Mouse (Mus musculus) midbrain, embryonic 11.5 days (tissue): ENCODE results near the gene Agbl1. TPM values are rescaled to one million over a fixed set of nuclear protein-coding genes. Genes with fewer than 3 reads are reported as not detected.
A peak's percentile ranks its signal among the peaks of the same experiment; 100 is the strongest.

Source experiments
- ATAC-seq: fragments of 200-750 bp; cut with Nextera tagmentation; 2 replicates; pipeline ENCODE4 v1.8.0; 2017; ENCODE audit warnings: moderate TSS enrichment, moderate library complexity; ENCODE audit not compliant: low FRiP score
- DNase-seq: peaks from one replicate; pipeline ENCODE4 v3.0.0; 2015; ENCODE audit warnings: low spot score; ENCODE audit errors: missing footprints
- H3K27ac ChIP-seq: fragments of 300-500 bp; sonication (generic); 2 replicates; pipeline ENCODE4 v1.5.1; 2014; ENCODE audit warnings: low read depth, low read length
- H3K27me3 ChIP-seq: fragments of 300-500 bp; sonication (generic); 2 replicates; pipeline ENCODE4 v1.6.1; 2014; ENCODE audit warnings: mild to moderate bottlenecking, low read length, moderate library complexity, mixed read lengths; ENCODE audit not compliant: control insufficient read depth, insufficient read depth
- H3K36me3 ChIP-seq: fragments of 300-500 bp; sonication (generic); 2 replicates; pipeline ENCODE4 v1.6.1; 2014; ENCODE audit warnings: mild to moderate bottlenecking, low read length, moderate library complexity, mixed read lengths; ENCODE audit not compliant: control insufficient read depth, insufficient read depth
- H3K4me1 ChIP-seq: fragments of 300-500 bp; sonication (generic); 2 replicates; pipeline ENCODE4 v1.6.1; 2014; ENCODE audit warnings: low read length; ENCODE audit not compliant: control insufficient read depth, insufficient read depth
- H3K4me2 ChIP-seq: fragments of 300-500 bp; sonication (generic); 2 replicates; pipeline ENCODE4 v1.6.1; 2014; ENCODE audit warnings: mild to moderate bottlenecking, moderate library complexity
- H3K4me3 ChIP-seq: fragments of 300-500 bp; sonication (generic); 2 replicates; pipeline ENCODE4 v1.5.1; 2014; ENCODE audit warnings: low read depth, low read length
- H3K9ac ChIP-seq: fragments of 300-500 bp; sonication (generic); 2 replicates; pipeline ENCODE4 v1.6.1; 2014; ENCODE audit warnings: low read length
- H3K9me3 ChIP-seq: fragments of 300-500 bp; sonication (generic); 2 replicates; pipeline ENCODE4 v1.6.1; 2016; ENCODE audit warnings: low read length; ENCODE audit not compliant: control insufficient read depth
- WGBS: fragments of 180-500 bp; shearing (Covaris S2); extraction: QIAGEN DNeasy Blood & Tissue Kit; methylation state at CpG from one replicate; pipeline ENCODE4 v1.1.7; 2014; 5-methylcytosine and 5-hydroxymethylcytosine counted together
- polyA plus RNA-seq: library from polyadenylated mRNA; unstranded; fragments of >200 nt; fragmentation: Nextera tagmentation; extraction: Ambion mirVana; gene quantifications from 2 replicates; pipeline ENCODE4 v1.2.1, GENCODE M21; 2014

Agbl1 gene
- polyA plus RNA-seq, 1 experiment from 2014 or later, result not detected

DNA sequence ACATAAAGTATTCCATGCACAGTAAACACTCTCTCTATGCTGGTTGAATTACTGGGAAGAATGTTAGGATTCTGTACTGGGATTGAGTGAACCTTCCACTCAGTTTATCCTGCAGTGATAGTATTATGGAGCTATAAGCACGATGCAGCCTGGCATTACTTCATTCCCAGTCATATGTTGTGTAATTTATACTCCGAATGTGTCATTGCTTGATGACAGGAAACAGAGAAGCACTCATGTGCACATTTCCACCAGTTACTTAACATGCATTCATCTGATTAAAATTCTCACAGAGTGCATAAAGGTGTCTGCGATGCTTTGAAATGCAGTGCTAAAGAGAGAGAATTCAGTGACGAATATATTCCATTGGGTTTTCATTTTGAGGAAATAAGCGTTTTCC, 682.0 kb downstream of the Agbl1 start:
- H3K4me3 ChIP-seq, result no peak overlapping the region
- 89% methylated on average over 5 of the region's 5 CpGs for WGBS
- no peak overlapping the region for H3K4me2 ChIP-seq
- no peak for ATAC-seq
- H3K9me3 ChIP-seq, result no peaks in the 10 kb centered on the region
- H3K4me1 ChIP-seq, result no peaks in the 10 kb centered on the region
- H3K27ac ChIP-seq, result no peak overlapping the region
- no peak for DNase-seq
- H3K27me3 ChIP-seq, result no peaks in the 10 kb centered on the region
- no peak overlapping the region for H3K9ac ChIP-seq
- no peaks in the 10 kb centered on the region for H3K36me3 ChIP-seq

DNA sequence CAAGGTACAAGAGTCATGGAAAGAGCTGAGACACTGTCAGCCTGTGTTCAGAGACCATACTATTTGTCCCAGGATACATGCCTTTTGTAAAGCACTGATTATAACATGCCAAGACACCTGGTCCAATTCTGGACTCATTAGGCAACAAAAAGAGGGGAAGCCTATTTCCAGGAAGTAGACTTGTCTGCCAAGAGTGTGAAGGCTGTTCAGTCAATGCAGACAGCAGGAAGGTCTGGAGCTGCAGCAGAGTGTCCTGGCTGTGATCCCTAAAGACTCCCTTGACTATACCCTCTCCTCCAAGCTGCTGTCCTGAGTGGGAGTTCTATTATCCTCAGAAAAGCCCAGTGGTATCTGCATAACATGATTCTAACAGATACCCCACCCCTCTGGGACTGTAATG, 689.2 kb downstream of the Agbl1 start:
- no peaks in the 10 kb centered on the region for H3K9me3 ChIP-seq
- no peak overlapping the region for H3K4me3 ChIP-seq
- H3K36me3 ChIP-seq, result no peaks in the 10 kb centered on the region
- no peaks in the 10 kb centered on the region for H3K4me1 ChIP-seq
- no peak for ATAC-seq
- no peak overlapping the region for H3K9ac ChIP-seq
- DNase-seq, result no peak
- no peak overlapping the region for H3K27ac ChIP-seq
- no peak overlapping the region for H3K4me2 ChIP-seq
- H3K27me3 ChIP-seq, result no peaks in the 10 kb centered on the region

DNA sequence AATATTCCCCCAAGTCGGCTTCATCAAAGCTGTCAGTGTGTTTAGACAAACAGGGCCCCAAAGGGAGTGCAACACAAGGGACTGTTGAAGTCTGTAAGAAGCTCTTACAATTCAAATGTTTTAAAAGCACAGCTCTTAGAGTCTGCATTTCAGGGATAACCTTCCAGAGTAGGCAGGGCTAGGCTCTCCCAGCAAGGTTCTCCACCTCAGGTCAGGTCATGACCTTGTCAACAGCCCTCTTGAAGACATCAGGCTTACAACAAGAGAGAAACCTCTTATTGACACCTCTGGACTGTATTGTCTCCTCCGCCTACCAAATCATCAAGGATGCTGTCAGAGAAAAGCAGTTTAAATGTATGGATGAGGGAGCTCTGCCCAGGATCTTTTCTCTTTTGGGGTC, 692.0 kb downstream of the Agbl1 start:
- no peaks in the 10 kb centered on the region for H3K27me3 ChIP-seq
- WGBS, result 61% methylated on average over 2 of the region's 2 CpGs
- H3K36me3 ChIP-seq, result no peaks in the 10 kb centered on the region
- H3K4me3 ChIP-seq, result no peak overlapping the region
- ATAC-seq (no peak), DNase-seq (no peak)
- no peak overlapping the region for H3K4me2 ChIP-seq
- no peaks in the 10 kb centered on the region for H3K9me3 ChIP-seq
- no peak overlapping the region for H3K9ac ChIP-seq
- no peak overlapping the region for H3K27ac ChIP-seq
- H3K4me1 ChIP-seq, result no peaks in the 10 kb centered on the region

DNA sequence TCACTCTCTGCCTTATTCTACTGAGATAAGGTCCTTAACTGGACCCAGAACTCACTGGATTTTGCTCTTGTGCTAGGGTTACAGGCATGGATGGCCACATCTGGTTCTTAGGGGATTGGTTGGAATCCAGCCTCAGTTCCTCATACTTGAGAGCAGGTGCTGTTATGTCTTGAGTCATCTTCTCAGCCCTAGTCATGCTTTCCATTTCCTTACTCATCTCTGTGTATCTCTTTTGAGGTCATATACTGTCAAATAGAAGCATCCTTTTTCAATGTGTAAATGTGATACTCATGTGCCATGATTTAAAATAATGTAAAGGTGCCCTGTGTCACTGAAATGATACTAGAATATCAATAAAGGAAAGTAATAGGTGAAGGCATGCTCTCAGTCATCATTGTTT, 705.5 kb downstream of the Agbl1 start:
- Histone ChIP-seq H3K4me1 (no peaks in the 10 kb centered on the region), H3K4me3 (no peak overlapping the region), H3K36me3 (no peaks in the 10 kb centered on the region), H3K4me2 (no peak overlapping the region), H3K27me3 (no peaks in the 10 kb centered on the region), H3K9ac (no peak overlapping the region), H3K27ac (no peak overlapping the region), H3K9me3 (no peaks in the 10 kb centered on the region)
- ATAC-seq, result no peak
- no peak for DNase-seq

DNA sequence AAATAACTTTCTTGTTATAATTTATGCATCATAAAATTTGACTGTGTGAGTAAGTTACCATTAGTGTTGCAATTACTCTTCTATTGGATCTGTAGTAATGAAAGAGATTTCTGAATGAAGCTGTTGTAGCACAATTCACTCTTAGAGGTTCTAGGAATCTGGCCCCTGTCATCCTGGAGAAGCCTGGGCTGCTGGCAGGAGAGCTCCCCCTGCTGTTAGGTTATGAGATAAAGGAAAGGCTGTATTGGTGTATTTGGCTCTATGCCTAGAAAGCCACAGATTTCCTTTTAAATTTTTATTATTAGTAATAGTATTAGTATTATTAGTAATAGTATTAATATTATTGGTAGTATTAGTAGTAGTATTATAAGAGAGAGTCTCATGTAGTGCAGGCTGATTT, 711.8 kb downstream of the Agbl1 start:
- 0 out of 2 replicates have a peak, but pooled peaks cover 3% of the 10 kb centered on the region for H3K4me1 ChIP-seq
- H3K9me3 ChIP-seq, result no peaks in the 10 kb centered on the region
- no peak overlapping the region for H3K9ac ChIP-seq
- H3K27ac ChIP-seq, result no peak overlapping the region
- no peaks in the 10 kb centered on the region for H3K27me3 ChIP-seq
- no peak overlapping the region for H3K4me2 ChIP-seq
- 0 out of 2 replicates have a peak, but pooled peaks have one; percentile 57 for ATAC-seq
- no peaks in the 10 kb centered on the region for H3K36me3 ChIP-seq
- H3K4me3 ChIP-seq, result no peak overlapping the region
- peak; percentile 82 for DNase-seq

- H3K9me3 ChIP-seq, result no peaks in the 10 kb centered on the region
Measured at GRCm38 (mm10) chr7:76971334-76971733, 741.6 kb downstream of the Agbl1 start.

GRCm38 (mm10) chr7:77009571-77009970, 779.9 kb downstream of the Agbl1 start:
- Histone ChIP-seq H3K36me3 (no peaks in the 10 kb centered on the region), H3K9me3 (no peaks in the 10 kb centered on the region), H3K4me3 (no peak overlapping the region), H3K27ac (no peak overlapping the region), H3K27me3 (no peaks in the 10 kb centered on the region), H3K9ac (no peak overlapping the region), H3K4me1 (no peaks in the 10 kb centered on the region), H3K4me2 (no peak overlapping the region)
- DNase-seq (no peak), ATAC-seq (no peak)
- 87% methylated on average over 3 of the region's 3 CpGs for WGBS

More at GRCm38 (mm10) chr7:76971334-76971733, 741.6 kb downstream of the Agbl1 start:
- no peak overlapping the region for H3K9ac ChIP-seq
- 8% methylated on average over 3 of the region's 3 CpGs for WGBS
- DNase-seq (no peak), ATAC-seq (no peak)
- no peak overlapping the region for H3K4me3 ChIP-seq
- no peaks in the 10 kb centered on the region for H3K36me3 ChIP-seq
- no peak overlapping the region for H3K4me2 ChIP-seq
- no peak overlapping the region for H3K27ac ChIP-seq
- H3K27me3 ChIP-seq, result no peaks in the 10 kb centered on the region
- no peaks in the 10 kb centered on the region for H3K4me1 ChIP-seq

DNA sequence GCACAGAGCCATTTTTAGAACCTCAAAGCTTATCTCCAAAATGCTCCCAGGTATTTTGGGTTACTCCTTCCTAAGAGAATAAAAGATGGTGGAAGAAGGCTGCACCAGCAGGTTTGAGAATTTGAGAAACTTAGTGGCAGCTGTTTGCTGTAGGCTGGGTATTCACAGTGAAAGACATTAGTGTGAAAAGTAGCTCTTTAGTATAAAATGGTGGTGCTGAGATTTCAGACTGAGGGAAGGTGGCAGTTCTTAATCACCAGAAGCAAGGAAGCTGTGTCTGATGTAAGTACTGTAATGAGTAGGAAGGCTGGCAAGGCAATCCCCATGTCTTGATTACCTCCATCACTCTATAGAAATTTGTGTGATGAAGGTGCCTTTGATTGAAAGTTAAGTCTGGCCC, 799.3 kb downstream of the Agbl1 start:
- no peak overlapping the region for H3K9ac ChIP-seq
- H3K27ac ChIP-seq, result no peak overlapping the region
- H3K9me3 ChIP-seq, result no peaks in the 10 kb centered on the region
- no peak overlapping the region for H3K4me2 ChIP-seq
- ATAC-seq (no peak), DNase-seq (no peak)
- H3K4me1 ChIP-seq, result no peaks in the 10 kb centered on the region
- no peak overlapping the region for H3K4me3 ChIP-seq
- no peaks in the 10 kb centered on the region for H3K27me3 ChIP-seq
- H3K36me3 ChIP-seq, result no peaks in the 10 kb centered on the region

DNA sequence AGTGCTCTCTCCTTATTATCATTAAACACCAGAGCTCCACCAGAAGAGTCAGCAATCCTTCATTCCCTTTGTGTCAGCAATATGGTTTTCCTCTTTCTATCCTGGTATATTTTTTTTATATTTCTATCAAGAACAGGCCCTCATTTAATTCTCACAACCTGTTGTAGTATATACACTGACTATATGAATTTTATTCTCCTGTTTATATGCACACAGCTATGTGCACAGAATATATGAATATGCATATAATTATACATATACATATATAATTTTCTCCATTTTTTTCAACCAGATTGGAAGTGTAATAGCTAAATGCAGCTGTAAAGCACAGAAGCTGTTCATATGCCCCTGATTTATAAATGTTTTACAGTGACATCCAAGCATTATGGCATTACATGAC, 846.3 kb downstream of the Agbl1 start:
- no peaks in the 10 kb centered on the region for H3K4me1 ChIP-seq
- no peaks in the 10 kb centered on the region for H3K36me3 ChIP-seq
- H3K4me2 ChIP-seq, result no peak overlapping the region
- H3K9ac ChIP-seq, result no peak overlapping the region
- ATAC-seq (no peak), DNase-seq (no peak)
- H3K9me3 ChIP-seq, result no peaks in the 10 kb centered on the region
- no peaks in the 10 kb centered on the region for H3K27me3 ChIP-seq
- H3K27ac ChIP-seq, result no peak overlapping the region
- H3K4me3 ChIP-seq, result no peak overlapping the region

DNA sequence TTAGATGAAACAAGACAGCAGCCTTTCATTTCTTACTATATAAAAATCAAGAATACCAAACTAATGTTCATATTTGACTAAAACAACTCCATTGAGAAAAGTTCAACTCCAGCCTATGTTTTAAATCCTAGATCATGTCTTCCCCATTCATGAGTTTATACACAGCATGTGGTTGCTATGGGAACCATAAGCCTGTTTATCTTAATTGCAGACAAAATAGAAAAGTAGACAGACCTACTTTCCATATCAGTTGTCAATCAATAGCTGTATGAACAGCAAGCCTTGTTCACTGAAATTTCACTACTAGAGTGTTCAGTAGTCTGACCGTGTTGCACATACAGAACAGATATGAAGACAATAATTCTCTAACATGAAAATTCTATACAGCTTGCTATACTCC, 857.6 kb downstream of the Agbl1 start:
- Histone ChIP-seq H3K4me2 (no peak overlapping the region), H3K9me3 (no peaks in the 10 kb centered on the region), H3K36me3 (no peaks in the 10 kb centered on the region), H3K9ac (no peak overlapping the region), H3K27ac (no peak overlapping the region), H3K27me3 (no peaks in the 10 kb centered on the region), H3K4me3 (no peak overlapping the region), H3K4me1 (no peaks in the 10 kb centered on the region)
- no peak for ATAC-seq
- WGBS, result 90% methylated on average over 1 of the region's 1 CpGs
- no peak for DNase-seq
